ENCODE assay signal across 8 mouse cellular contexts in genomic region chr17:24150824-24151223, GRCm38 (mm10). TPM values are rescaled to one million over a fixed set of nuclear protein-coding genes. Genes with fewer than 3 reads are reported as not detected.
DNase-seq lines count a peak whose midpoint lies in the region; ATAC-seq lines count a peak whose summit lies in the region.

Gene Pdpk1, minus strand, starts transcription at chr17:24150924.

- DNase-seq in lung, postnatal 10 days: no peak
- no peak for DNase-seq in embryonic facial prominence, embryonic 14.5 days (ENCODE audit: low spot score)
- no peak for DNase-seq in limb, embryonic 10.5 days (ENCODE audit: low spot score)
- no peak for DNase-seq in embryo, embryonic 11 days
- DNase-seq in urinary bladder, postnatal 14 days (ENCODE audit: low spot score): no peak

- peak within 1 kb of the TSS; percentile 45 for H3K4me3 ChIP-seq in lung, embryonic 15.5 days
- peak within 1 kb of the TSS; percentile 44 for H3K4me3 ChIP-seq in embryonic facial prominence, embryonic 14.5 days (ENCODE audit: low read depth, low read length)
- peak within 1 kb of the TSS; percentile 52 for H3K4me3 ChIP-seq in heart, embryonic 16.5 days (ENCODE audit: low read length)
- peak within 1 kb of the TSS; percentile 53 for H3K4me3 ChIP-seq in limb, embryonic 10.5 days
- H3K4me3 ChIP-seq in neural tube, embryonic 15.5 days (replicated peaks): peak within 1 kb of the TSS; percentile 36

- H3K4me2 ChIP-seq in lung, embryonic 15.5 days: peak within 1 kb of the TSS; percentile 90
- peak within 1 kb of the TSS; percentile 80 for H3K4me2 ChIP-seq in embryonic facial prominence, embryonic 14.5 days (ENCODE audit: low read depth, low read length)
- peak within 1 kb of the TSS; percentile 80 for H3K4me2 ChIP-seq in heart, embryonic 16.5 days (ENCODE audit: low read depth, low read length)
- peak within 1 kb of the TSS; percentile 73 for H3K4me2 ChIP-seq in neural tube, embryonic 15.5 days

- no peaks in the 10 kb centered on the region for H3K27me3 ChIP-seq in lung, embryonic 15.5 days
- H3K27me3 ChIP-seq in embryonic facial prominence, embryonic 14.5 days (replicated peaks; ENCODE audit: control insufficient read depth, insufficient read depth, low read length): no peaks in the 10 kb centered on the region
- no peaks in the 10 kb centered on the region for H3K27me3 ChIP-seq in heart, embryonic 16.5 days (ENCODE audit: control insufficient read depth, insufficient read depth, low read length)
- no peaks in the 10 kb centered on the region for H3K27me3 ChIP-seq in limb, embryonic 10.5 days (ENCODE audit: low read depth, poor library complexity, severe bottlenecking)
- no peaks in the 10 kb centered on the region for H3K27me3 ChIP-seq in neural tube, embryonic 15.5 days (replicated peaks)

- H3K9me3 ChIP-seq in lung, embryonic 15.5 days: no peaks in the 10 kb centered on the region
- H3K9me3 ChIP-seq in embryonic facial prominence, embryonic 14.5 days (ENCODE audit: control insufficient read depth, low read length): no peaks in the 10 kb centered on the region
- no peaks in the 10 kb centered on the region for H3K9me3 ChIP-seq in heart, embryonic 16.5 days (replicated peaks; ENCODE audit: control insufficient read depth, low read length)
- no peaks in the 10 kb centered on the region for H3K9me3 ChIP-seq in limb, embryonic 10.5 days (replicated peaks)
- no peaks in the 10 kb centered on the region for H3K9me3 ChIP-seq in neural tube, embryonic 15.5 days (replicated peaks)

- no peak for ATAC-seq in lung, embryonic 15.5 days (ENCODE audit: borderline replicate concordance, extremely low read depth, low FRiP score, low TSS enrichment)
- no peak for ATAC-seq in embryonic facial prominence, embryonic 14.5 days (ENCODE audit: low read depth)
- ATAC-seq in heart, embryonic 16.5 days (replicated peaks; ENCODE audit: extremely low read depth, insufficient read depth, low FRiP score): no peak
- ATAC-seq in neural tube, embryonic 15.5 days (ENCODE audit: low FRiP score): no peak

- no peak within 1 kb of the TSS for H3K27ac ChIP-seq in lung, embryonic 15.5 days
- no peak within 1 kb of the TSS for H3K27ac ChIP-seq in embryonic facial prominence, embryonic 14.5 days (replicated peaks; ENCODE audit: low read depth, low read length)
- no peak within 1 kb of the TSS for H3K27ac ChIP-seq in heart, embryonic 16.5 days (ENCODE audit: low read length)
- H3K27ac ChIP-seq in limb, embryonic 10.5 days: peak within 1 kb of the TSS; percentile 68
- H3K27ac ChIP-seq in neural tube, embryonic 15.5 days (replicated peaks): no peak within 1 kb of the TSS

- 71% methylated on average over 2 of the region's 2 CpGs for WGBS in lung, embryonic 15.5 days
- WGBS in embryonic facial prominence, embryonic 14.5 days: 77% methylated on average over 2 of the region's 2 CpGs
- WGBS in heart, embryonic 16.5 days: 85% methylated on average over 2 of the region's 2 CpGs
- WGBS in limb, embryonic 10.5 days: 83% methylated on average over 2 of the region's 2 CpGs
- 84% methylated on average over 2 of the region's 2 CpGs for WGBS in neural tube, embryonic 15.5 days

- H3K36me3 ChIP-seq in lung, embryonic 15.5 days: no peaks in the 10 kb centered on the region
- H3K36me3 ChIP-seq in embryonic facial prominence, embryonic 14.5 days (ENCODE audit: control insufficient read depth, insufficient read depth, low read length): 0 out of 2 replicates have a peak, but pooled peaks cover 15% of the 10 kb centered on the region
- no peaks in the 10 kb centered on the region for H3K36me3 ChIP-seq in heart, embryonic 16.5 days (ENCODE audit: control insufficient read depth, insufficient read depth)
- H3K36me3 ChIP-seq in limb, embryonic 10.5 days: peaks cover 9% of the 10 kb centered on the region; the same call in 1 of the 2 replicates
- H3K36me3 ChIP-seq in neural tube, embryonic 15.5 days: peaks cover 4% of the 10 kb centered on the region; the same call in 1 of the 2 replicates

- H3K4me1 ChIP-seq in lung, embryonic 15.5 days: peaks cover 15% of the 10 kb centered on the region
- H3K4me1 ChIP-seq in embryonic facial prominence, embryonic 14.5 days (ENCODE audit: control insufficient read depth, insufficient read depth, low read length): peaks cover 6% of the 10 kb centered on the region; the same call in 1 of the 2 replicates
- H3K4me1 ChIP-seq in heart, embryonic 16.5 days (ENCODE audit: control insufficient read depth, insufficient read depth, low read length): peaks cover 4% of the 10 kb centered on the region; the same call in 1 of the 2 replicates
- peaks cover 14% of the 10 kb centered on the region for H3K4me1 ChIP-seq in limb, embryonic 10.5 days
- H3K4me1 ChIP-seq in neural tube, embryonic 15.5 days: peaks cover 9% of the 10 kb centered on the region

- H3K9ac ChIP-seq in lung, embryonic 15.5 days: peak within 1 kb of the TSS; percentile 49
- peak within 1 kb of the TSS; percentile 60 for H3K9ac ChIP-seq in embryonic facial prominence, embryonic 14.5 days (ENCODE audit: low read depth, low read length)
- H3K9ac ChIP-seq in heart, embryonic 16.5 days (ENCODE audit: low read length): peak within 1 kb of the TSS; percentile 58
- peak within 1 kb of the TSS; percentile 46; the same call in 1 of the 2 replicates for H3K9ac ChIP-seq in neural tube, embryonic 15.5 days (replicated peaks)

RNA-seq across cellular contexts. Expression of gene Pdpk1, which starts in this region (rescaled TPM):
- 30.3 and 34.5 TPM in 2 replicates for polyA plus RNA-seq in lung, embryonic 15.5 days (2015; fragmentation: Nextera tagmentation; extraction: Ambion mirVana)
- polyA plus RNA-seq in embryonic facial prominence, embryonic 14.5 days (2014; fragmentation: Nextera tagmentation; extraction: Ambion mirVana): 40.6 and 46.3 TPM in 2 replicates
- polyA plus RNA-seq in heart, embryonic 16.5 days (2015; fragmentation: Nextera tagmentation; extraction: Ambion mirVana): 40.1 and 40.5 TPM in 2 replicates
- polyA plus RNA-seq in limb, embryonic 10.5 days (2016; fragmentation: Nextera tagmentation; extraction: Ambion mirVana): 29.7 and 32.1 TPM in 2 replicates
- 63.9 and 68.9 TPM in 2 replicates for polyA plus RNA-seq in neural tube, embryonic 15.5 days (2015; fragmentation: Nextera tagmentation; extraction: Ambion mirVana)
